Mouse (Mus musculus): ENCODE data around the gene Ankrd33b.

DNA sequence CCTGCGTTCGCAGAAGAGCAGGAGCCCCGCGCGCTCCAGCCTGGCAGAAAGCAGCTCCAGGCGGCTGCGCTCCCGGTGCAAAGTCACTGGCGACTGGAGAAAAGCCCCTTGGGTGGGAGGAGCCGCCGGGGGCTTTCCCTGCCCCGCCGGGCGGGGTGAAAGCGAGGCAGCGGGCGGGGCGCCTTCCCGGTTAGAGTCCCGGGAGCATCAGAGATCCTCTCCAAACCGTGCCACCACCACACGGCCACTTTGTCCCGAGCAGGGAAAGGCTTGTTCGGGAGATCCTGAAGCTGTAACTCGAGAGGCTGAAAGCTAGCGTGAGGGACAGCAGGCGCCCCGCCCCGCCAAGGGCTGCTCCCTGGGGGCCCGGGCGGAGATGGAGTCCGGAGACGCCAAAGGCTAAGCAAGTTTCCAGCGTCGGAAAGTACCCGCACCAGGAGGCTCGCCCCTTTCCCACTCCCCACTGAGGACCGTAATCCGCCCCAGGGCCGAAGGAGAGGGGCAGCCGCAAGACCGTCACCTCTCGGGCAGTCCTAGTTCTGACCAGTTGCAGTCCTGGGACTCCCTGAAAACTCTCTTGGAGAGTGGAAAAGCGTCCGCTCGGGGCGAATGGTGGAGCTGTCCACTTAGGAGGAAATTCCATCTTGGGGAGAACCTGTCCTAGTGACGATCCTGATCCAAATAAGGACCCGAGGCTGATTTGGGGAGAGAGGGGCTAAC, at the start of gene Ankrd33b:
- no peak for TF ChIP-seq POLR2A (IDR thresholded peaks at IDR 0.05; ENCODE audit: low read depth, low read length)
- no peak for TF ChIP-seq CTCF (IDR thresholded peaks at IDR 0.05; ENCODE audit: borderline replicate concordance, insufficient read depth, low read length)

Measured in embryonic fibroblast, embryonic 13.5 days (primary cell).